Mouse (Mus musculus) forebrain, embryonic 15.5 days (tissue): ENCODE results near the gene Gm8265. TPM values are rescaled to one million over a fixed set of nuclear protein-coding genes. Genes with fewer than 3 reads are reported as not detected.
"Not testable (repeated sequence)": the region's sequence is repeated elsewhere in the genome, so short reads cannot be mapped to it uniquely, and the experiment has no call there.

Experiments used
- ATAC-seq: fragments of 200-750 bp; cut with Nextera tagmentation; replicated peaks from 2 replicates; pipeline ENCODE4 v1.8.0; 2017; ENCODE audit warnings: mild to moderate bottlenecking, moderate TSS enrichment, moderate library complexity
- H3K27ac ChIP-seq: fragments of 300-500 bp; sonication (generic); replicated peaks from 2 replicates; pipeline ENCODE4 v1.5.1; 2015; ENCODE audit warnings: mild to moderate bottlenecking, inconsistent platforms
- H3K27me3 ChIP-seq: fragments of 300-500 bp; sonication (generic); 2 replicates; pipeline ENCODE4 v1.6.1; 2015; ENCODE audit warnings: inconsistent platforms
- H3K36me3 ChIP-seq: fragments of 300-500 bp; sonication (generic); 2 replicates; pipeline ENCODE4 v1.6.1; 2015; ENCODE audit warnings: mild to moderate bottlenecking, inconsistent platforms
- H3K4me1 ChIP-seq: fragments of 300-500 bp; sonication (generic); 2 replicates; pipeline ENCODE4 v1.6.1; 2015; ENCODE audit warnings: inconsistent platforms
- H3K4me2 ChIP-seq: fragments of 300-500 bp; sonication (generic); replicated peaks from 2 replicates; pipeline ENCODE4 v1.6.1; 2015; ENCODE audit warnings: mild to moderate bottlenecking, inconsistent platforms
- H3K4me3 ChIP-seq: fragments of 300-500 bp; sonication (generic); 2 replicates; pipeline ENCODE4 v1.5.1; 2015; ENCODE audit warnings: mild to moderate bottlenecking, inconsistent platforms
- H3K9ac ChIP-seq: fragments of 300-500 bp; sonication (generic); replicated peaks from 2 replicates; pipeline ENCODE4 v1.6.1; 2015; ENCODE audit warnings: mild to moderate bottlenecking, inconsistent platforms
- H3K9me3 ChIP-seq: fragments of 300-500 bp; sonication (generic); 2 replicates; pipeline ENCODE4 v1.6.1; 2016; ENCODE audit warnings: inconsistent platforms
- WGBS: fragments of 180-500 bp; shearing (Covaris S2); methylation state at CpG from one replicate; pipeline ENCODE4 v1.1.7; 2015; ENCODE audit warnings: mixed read lengths; 5-methylcytosine and 5-hydroxymethylcytosine counted together
- polyA plus RNA-seq: library from polyadenylated mRNA; unstranded; fragments of >200 nt; fragmentation: Nextera tagmentation; extraction: Ambion mirVana; gene quantifications from 2 replicates; pipeline ENCODE4 v1.2.1, GENCODE M21; 2015

Gm8265 gene
- not detected in 2 replicates for polyA plus RNA-seq

DNA sequence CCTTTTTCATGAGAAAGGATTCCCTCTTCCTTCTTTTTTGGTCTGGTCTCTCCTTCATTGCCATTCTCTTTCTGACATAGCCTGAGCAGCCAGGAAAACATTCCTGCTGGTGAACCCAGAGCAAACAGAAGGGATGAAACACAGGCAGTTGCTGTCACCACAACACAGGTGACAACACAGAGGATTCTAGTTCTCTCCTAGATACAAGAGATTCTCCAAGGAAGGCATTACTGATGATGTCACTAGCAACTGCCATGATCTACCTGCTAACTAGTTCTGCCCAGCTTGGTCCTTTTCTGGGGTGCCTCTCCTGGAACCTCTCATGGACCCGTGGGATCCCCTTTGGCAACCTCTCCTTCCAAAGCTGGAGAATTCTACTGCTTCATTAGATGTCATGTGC, at the start of gene Gm8265:
Gene Gm8265 (minus strand): TSS at position 101 of the 400 bp plus-strand sequence.
- H3K4me3 ChIP-seq, H3K36me3 ChIP-seq, H3K27me3 ChIP-seq, ATAC-seq, H3K27ac ChIP-seq, H3K9ac ChIP-seq, H3K9me3 ChIP-seq, H3K4me1 ChIP-seq, H3K4me2 ChIP-seq: not testable (repeated sequence)
- WGBS = no CpG with 5 or more reads among the region's 1 CpGs

Other genes with a start within 250 kb of the Gm8265 start
- 0.33 and 0.46 TPM in 2 replicates for gene Gm3500, start 244.0 kb downstream of the Gm8265 start, polyA plus RNA-seq
- not detected in 2 replicates for gene Gm3194, start 177.6 kb downstream of the Gm8265 start, polyA plus RNA-seq
- not detected in 2 replicates for gene Gm8246, start 155.2 kb downstream of the Gm8265 start, polyA plus RNA-seq
- gene Gm3187, start 148.8 kb downstream of the Gm8265 start, polyA plus RNA-seq = not detected in 2 replicates
- 10.0 and 11.1 TPM in 2 replicates for gene Gm3488, start 131.4 kb downstream of the Gm8265 start, polyA plus RNA-seq
- 0.14 and 0.15 TPM in 2 replicates for gene Gm3532, start 94.5 kb downstream of the Gm8265 start, polyA plus RNA-seq
- gene Gm9603, start 54.4 kb upstream of the Gm8265 start, polyA plus RNA-seq = not detected in 2 replicates
- 0.34 and 0.75 TPM in 2 replicates for gene Gm3373, start 108.5 kb upstream of the Gm8265 start, polyA plus RNA-seq
- gene Gm3383, start 175.0 kb upstream of the Gm8265 start, polyA plus RNA-seq = 5.3 and 5.5 TPM in 2 replicates
- gene Gm3424, start 197.3 kb upstream of the Gm8265 start, polyA plus RNA-seq = not detected in 2 replicates
- 0.27 and 0.43 TPM in 2 replicates for gene Gm8237, start 247.4 kb upstream of the Gm8265 start, polyA plus RNA-seq